Mouse (Mus musculus) intestine, embryonic 15.5 days (tissue): ENCODE results near the gene Gm39115. TPM values are rescaled to one million over a fixed set of nuclear protein-coding genes. Genes with fewer than 3 reads are reported as not detected.
"Not testable (repeated sequence)": the region's sequence is repeated elsewhere in the genome, so short reads cannot be mapped to it uniquely, and the experiment has no call there.

Experiments used
- ATAC-seq: fragments of 200-750 bp; cut with Nextera tagmentation; 2 replicates; pipeline ENCODE4 v1.8.0; 2017; ENCODE audit warnings: moderate TSS enrichment, moderate library complexity
- H3K27ac ChIP-seq: fragments of 300-500 bp; sonication (generic); 2 replicates; pipeline ENCODE4 v1.5.1; 2015; ENCODE audit warnings: mild to moderate bottlenecking, inconsistent platforms
- H3K27me3 ChIP-seq: fragments of 300-500 bp; sonication (generic); replicated peaks from 2 replicates; pipeline ENCODE4 v1.6.1; 2015; ENCODE audit warnings: inconsistent platforms
- H3K36me3 ChIP-seq: fragments of 300-500 bp; sonication (generic); 2 replicates; pipeline ENCODE4 v1.6.1; 2015; ENCODE audit warnings: inconsistent platforms
- H3K4me1 ChIP-seq: fragments of 300-500 bp; sonication (generic); replicated peaks from 2 replicates; pipeline ENCODE4 v1.6.1; 2015; ENCODE audit warnings: inconsistent platforms
- H3K4me2 ChIP-seq: fragments of 300-500 bp; sonication (generic); replicated peaks from 2 replicates; pipeline ENCODE4 v1.6.1; 2015; ENCODE audit warnings: mild to moderate bottlenecking, inconsistent platforms
- H3K4me3 ChIP-seq: fragments of 300-500 bp; sonication (generic); replicated peaks from 2 replicates; pipeline ENCODE4 v1.5.1; 2015; ENCODE audit warnings: inconsistent platforms
- H3K9ac ChIP-seq: fragments of 300-500 bp; sonication (generic); 2 replicates; pipeline ENCODE4 v1.6.1; 2015; ENCODE audit warnings: inconsistent platforms
- H3K9me3 ChIP-seq: fragments of 300-500 bp; sonication (generic); 2 replicates; pipeline ENCODE4 v1.6.1; 2016; ENCODE audit warnings: inconsistent platforms
- WGBS: fragments of 180-500 bp; shearing (Covaris S2); methylation state at CpG from one replicate; pipeline ENCODE4 v1.1.7; 2015; 5-methylcytosine and 5-hydroxymethylcytosine counted together
- polyA plus RNA-seq: library from polyadenylated mRNA; unstranded; fragments of >200 nt; fragmentation: Nextera tagmentation; extraction: Ambion mirVana; gene quantifications from 2 replicates; pipeline ENCODE4 v1.2.1, GENCODE M21; 2015

Gene Gm39115
- polyA plus RNA-seq, 1 experiment from 2014 or later, result not detected

DNA sequence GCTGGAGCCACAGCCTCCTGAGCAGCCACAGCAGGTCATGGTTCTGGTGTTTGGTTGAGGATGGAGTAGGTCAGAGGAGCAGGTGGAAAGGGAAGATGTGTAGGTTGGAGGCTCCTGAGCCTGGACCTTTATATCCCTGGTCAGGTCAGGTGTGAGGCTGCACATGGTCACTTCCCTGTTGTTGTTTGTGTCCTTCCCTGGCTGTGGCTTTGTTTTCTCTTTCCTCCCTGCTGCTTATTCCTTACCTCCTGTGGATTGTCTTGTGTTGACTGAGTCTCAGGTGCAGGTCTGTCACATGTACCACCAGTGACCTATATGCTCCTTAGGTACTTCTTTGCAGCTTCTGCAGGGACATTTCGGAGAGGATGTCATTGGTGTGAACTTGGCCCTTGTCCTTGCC lies 8.7 kb upstream of the Gm39115 start, which contains the start of gene Gm45337:
Gm45337 (minus strand) TSS at position 101 of the 400 bp plus-strand sequence.
- no peaks in the 10 kb centered on the region for H3K9me3 ChIP-seq
- no peak within 1 kb of the TSS for H3K4me3 ChIP-seq
- no peaks in the 10 kb centered on the region for H3K4me1 ChIP-seq
- 86% methylated on average over 1 of the region's 1 CpGs for WGBS
- H3K27me3 ChIP-seq, result no peaks in the 10 kb centered on the region
- no peaks in the 10 kb centered on the region for H3K36me3 ChIP-seq
- ATAC-seq, result no peak
- no peak within 1 kb of the TSS for H3K9ac ChIP-seq
- no peak within 1 kb of the TSS for H3K27ac ChIP-seq
- no peak within 1 kb of the TSS for H3K4me2 ChIP-seq

DNA sequence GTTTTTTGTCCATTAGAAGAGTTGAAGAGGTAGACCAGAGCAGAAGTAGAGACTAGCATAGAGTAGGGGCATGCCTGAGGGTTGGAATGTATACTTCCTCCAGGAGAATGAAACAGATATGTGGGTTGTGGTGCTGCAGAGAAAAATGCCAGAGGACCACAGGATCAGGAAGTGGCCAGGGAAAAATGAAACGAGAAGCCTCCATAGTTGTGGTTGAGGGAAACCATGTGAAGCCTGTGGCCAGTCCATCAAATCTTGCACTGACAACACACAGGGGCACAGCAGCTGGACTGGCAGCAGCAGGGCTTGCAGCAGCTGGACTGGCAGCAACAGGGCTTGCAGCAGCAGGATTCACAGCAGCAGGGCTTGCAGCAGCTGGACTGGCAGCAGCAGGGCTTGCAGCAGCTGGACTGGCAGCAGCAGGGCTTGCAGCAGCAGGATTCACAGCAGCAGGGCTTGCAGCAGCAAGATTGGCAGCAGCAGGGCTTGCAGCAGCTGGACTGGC lies 7.7 kb upstream of the Gm39115 start:
- not testable (repeated sequence) for H3K27ac ChIP-seq, H3K36me3 ChIP-seq, H3K9ac ChIP-seq, H3K9me3 ChIP-seq, H3K27me3 ChIP-seq, H3K4me2 ChIP-seq, H3K4me3 ChIP-seq, ATAC-seq, H3K4me1 ChIP-seq
- 23% methylated on average over 1 of the region's 1 CpGs for WGBS

DNA sequence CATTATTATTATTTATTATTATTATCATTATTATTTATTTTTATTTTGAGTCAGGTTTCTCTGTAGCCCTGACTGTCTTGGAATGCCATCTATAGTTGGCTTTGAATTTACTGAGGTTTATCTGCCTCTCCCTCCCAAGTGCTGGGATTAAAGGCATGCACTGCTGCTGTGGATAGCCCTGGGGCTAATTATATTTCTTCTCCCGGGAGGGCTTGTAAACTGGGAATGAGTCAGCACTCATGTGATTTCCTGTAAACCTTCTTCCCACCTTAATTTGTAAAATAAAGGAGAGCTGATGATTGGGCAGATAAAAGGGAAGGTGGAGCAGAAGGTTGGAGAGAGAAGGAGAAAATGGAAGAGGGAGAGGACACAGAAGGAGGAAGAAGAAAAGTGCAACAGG lies 4.9 kb upstream of the Gm39115 start:
- Histone ChIP-seq H3K27ac (no peak overlapping the region), H3K4me3 (no peak overlapping the region), H3K9ac (no peak overlapping the region), H3K4me2 (no peak overlapping the region), H3K27me3 (no peaks in the 10 kb centered on the region), H3K9me3 (no peaks in the 10 kb centered on the region), H3K36me3 (no peaks in the 10 kb centered on the region), H3K4me1 (no peaks in the 10 kb centered on the region)
- WGBS, result 16% methylated on average over 1 of the region's 1 CpGs
- ATAC-seq, result no peak

DNA sequence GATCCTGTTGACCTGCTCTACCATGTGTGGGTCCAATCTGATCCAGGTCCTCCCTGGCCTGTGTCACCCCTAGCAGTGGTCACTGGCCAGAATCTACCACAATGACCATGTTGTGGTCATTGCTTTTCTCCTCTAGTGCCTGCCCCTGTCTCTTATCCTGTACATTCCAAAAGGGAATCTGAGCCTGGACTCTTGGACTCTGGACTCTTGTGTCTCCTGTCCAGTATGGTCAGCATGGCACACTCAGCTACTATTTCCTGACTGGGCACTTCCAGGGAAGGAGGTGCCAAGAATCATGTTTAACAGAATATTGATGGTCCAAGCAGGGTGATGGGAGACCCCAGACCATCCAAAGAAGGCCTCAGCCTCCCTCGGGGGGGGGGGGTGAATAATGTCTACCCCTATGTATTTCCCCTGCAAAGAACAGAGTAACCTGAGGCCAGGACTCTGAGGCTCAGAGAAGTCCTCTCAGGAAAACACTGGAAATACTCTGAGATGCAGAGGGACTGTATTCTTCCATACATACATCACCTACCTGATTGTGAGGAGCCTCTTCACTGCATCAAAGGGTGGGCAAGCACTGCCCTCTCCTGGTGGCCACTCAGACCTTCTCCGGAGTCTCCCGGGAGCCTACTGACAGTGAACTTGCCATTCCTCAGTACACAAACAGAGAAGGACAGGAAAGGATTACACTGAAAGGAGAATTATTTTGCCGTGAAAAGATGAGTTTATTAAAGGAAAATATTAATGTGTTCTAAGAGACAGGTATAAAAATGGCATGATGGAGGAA lies 1.4 kb downstream of the Gm39115 start:
- no peak overlapping the region for H3K9ac ChIP-seq
- H3K27ac ChIP-seq, result no peak overlapping the region
- H3K4me1 ChIP-seq, result no peaks in the 10 kb centered on the region
- WGBS, result 48% methylated on average over 4 of the region's 4 CpGs
- ATAC-seq, result no peak
- no peaks in the 10 kb centered on the region for H3K36me3 ChIP-seq
- H3K4me3 ChIP-seq, result no peak overlapping the region
- no peaks in the 10 kb centered on the region for H3K27me3 ChIP-seq
- H3K4me2 ChIP-seq, result no peak overlapping the region
- H3K9me3 ChIP-seq, result no peaks in the 10 kb centered on the region

DNA sequence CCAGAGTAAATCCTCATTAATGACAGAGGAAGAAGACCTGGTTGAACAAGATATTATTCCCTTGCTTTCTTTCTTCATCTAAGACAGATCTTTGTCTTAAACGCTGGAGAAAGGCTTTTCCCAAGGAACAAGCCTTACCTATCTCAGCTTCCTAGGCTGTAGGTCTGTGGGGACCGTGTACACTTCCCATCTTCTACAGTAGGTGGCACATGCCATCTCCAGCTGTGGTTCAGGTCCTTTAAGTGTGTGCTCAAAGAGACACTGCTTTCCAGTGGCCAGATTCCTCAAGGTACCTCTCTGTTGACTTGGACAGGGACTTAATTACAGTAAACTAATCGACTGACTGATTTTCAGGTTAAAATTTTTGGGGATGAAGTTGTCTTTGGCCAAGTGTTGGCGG lies 7.0 kb downstream of the Gm39115 start:
- ATAC-seq, result no peak
- no peaks in the 10 kb centered on the region for H3K4me1 ChIP-seq
- no peak overlapping the region for H3K4me2 ChIP-seq
- H3K4me3 ChIP-seq, result no peak overlapping the region
- H3K9ac ChIP-seq, result no peak overlapping the region
- no peaks in the 10 kb centered on the region for H3K9me3 ChIP-seq
- no peaks in the 10 kb centered on the region for H3K27me3 ChIP-seq
- WGBS, result 62% methylated on average over 4 of the region's 4 CpGs
- no peaks in the 10 kb centered on the region for H3K36me3 ChIP-seq
- H3K27ac ChIP-seq, result no peak overlapping the region

DNA sequence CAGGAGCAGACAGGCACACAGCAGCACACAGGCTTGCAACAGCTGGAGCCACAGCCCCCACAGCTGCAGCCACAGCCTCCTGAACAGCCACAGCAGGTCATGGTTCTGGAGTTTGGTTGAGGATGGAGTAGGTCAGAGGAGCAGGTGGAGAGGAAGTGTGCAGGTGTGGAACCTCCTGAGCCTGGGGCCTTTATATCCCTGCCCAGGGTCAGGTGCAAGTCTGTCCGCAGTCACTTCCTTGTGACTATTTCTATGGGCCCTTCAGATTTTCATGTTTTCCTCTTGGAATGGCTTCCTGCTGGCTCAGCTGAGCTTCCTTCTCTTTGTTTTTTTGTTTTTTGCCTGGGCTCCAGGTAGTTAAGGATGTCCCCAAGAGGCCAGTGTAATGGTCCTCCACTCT lies 15.2 kb downstream of the Gm39115 start, which contains the start of gene Gm45618:
Gm45618 (minus strand) TSS at position 101 of the 400 bp plus-strand sequence.
- 78% methylated on average over 1 of the region's 1 CpGs for WGBS

DNA sequence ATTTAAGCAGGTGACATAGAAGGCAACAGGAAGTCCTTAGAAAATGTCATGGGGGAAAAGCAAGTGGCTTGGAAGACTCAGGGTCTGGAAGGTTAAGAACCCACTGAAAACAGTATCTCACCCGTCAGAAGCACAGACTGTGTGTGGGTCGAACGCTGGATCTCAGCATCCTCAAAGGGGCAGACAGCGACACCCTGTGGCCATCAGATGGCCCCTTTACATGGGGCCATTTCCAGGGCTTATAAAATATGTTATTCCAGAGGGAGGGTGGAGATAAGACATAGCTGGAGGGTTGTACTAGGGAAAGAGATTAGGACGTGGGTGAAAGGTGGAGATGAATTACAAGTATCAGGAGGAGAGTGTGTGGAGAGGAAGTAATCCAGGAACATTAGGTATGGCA lies 16.2 kb downstream of the Gm39115 start:
- no peaks in the 10 kb centered on the region for H3K4me1 ChIP-seq
- no peak for ATAC-seq
- H3K27me3 ChIP-seq, result no peaks in the 10 kb centered on the region
- no peak overlapping the region for H3K27ac ChIP-seq
- no peaks in the 10 kb centered on the region for H3K9me3 ChIP-seq
- 21% methylated on average over 5 of the region's 5 CpGs for WGBS
- no peak overlapping the region for H3K9ac ChIP-seq
- no peaks in the 10 kb centered on the region for H3K36me3 ChIP-seq
- no peak overlapping the region for H3K4me2 ChIP-seq
- no peak overlapping the region for H3K4me3 ChIP-seq

More for the DNA sequence above, 15.2 kb downstream of the Gm39115 start, which contains the start of gene Gm45618:
- not testable (repeated sequence) for H3K9ac ChIP-seq, ATAC-seq, H3K4me3 ChIP-seq, H3K27ac ChIP-seq, H3K4me2 ChIP-seq, H3K4me1 ChIP-seq, H3K27me3 ChIP-seq, H3K36me3 ChIP-seq, H3K9me3 ChIP-seq

DNA sequence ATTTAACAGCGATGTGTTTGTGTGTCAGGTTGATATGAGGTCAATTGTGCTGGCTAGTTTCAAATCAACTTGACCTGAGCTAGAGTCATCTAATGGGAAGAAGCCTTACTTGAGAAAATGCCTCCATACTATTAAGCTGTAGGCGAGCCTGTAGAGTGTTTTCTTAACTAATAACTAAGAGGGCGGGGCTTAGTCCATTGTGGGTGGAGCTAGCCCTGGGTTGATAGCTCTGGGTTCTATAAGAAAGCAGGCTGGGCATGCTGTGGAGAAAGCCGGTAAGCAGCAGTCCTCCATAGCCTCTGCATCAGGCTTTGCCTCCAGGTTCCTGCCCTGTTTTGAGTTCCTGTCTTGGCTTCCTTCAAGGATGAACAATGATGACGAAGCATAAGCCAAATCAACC lies 31.1 kb downstream of the Gm39115 start:
- no peaks in the 10 kb centered on the region for H3K9me3 ChIP-seq
- no peaks in the 10 kb centered on the region for H3K4me1 ChIP-seq
- no peak overlapping the region for H3K4me2 ChIP-seq
- H3K4me3 ChIP-seq, result no peak overlapping the region
- H3K27me3 ChIP-seq, result no peaks in the 10 kb centered on the region
- no peaks in the 10 kb centered on the region for H3K36me3 ChIP-seq
- H3K27ac ChIP-seq, result no peak overlapping the region
- no peak overlapping the region for H3K9ac ChIP-seq
- WGBS, result 56% methylated on average over 5 of the region's 5 CpGs
- ATAC-seq, result no peak

DNA sequence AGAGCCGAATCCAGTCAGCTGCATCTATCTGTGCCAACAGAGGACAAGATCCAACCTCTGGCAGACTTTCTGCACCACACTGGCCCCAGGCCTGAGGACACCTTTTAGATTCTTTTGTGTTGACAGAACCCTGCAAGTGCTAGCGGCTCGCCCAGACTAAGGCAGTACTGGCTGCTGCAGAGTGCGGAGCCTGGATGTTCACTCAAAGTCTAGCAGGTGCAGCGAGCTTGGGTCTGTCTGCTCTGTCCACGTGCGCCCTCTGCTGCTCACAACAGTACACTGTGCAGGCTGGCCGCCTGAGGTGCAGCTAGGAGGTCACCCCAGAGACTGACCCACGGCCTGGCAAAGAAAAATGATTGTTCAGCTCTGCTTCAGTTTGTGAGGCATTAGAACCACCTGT lies 38.1 kb downstream of the Gm39115 start:
- ATAC-seq, result peak; percentile 63
- Histone ChIP-seq H3K4me2 (no peak overlapping the region), H3K4me1 (peaks cover 12% of the 10 kb centered on the region; the same call in 1 of the 2 replicates), H3K36me3 (no peaks in the 10 kb centered on the region), H3K27me3 (peaks cover 40% of the 10 kb centered on the region), H3K27ac (no peak overlapping the region), H3K9ac (no peak overlapping the region), H3K9me3 (no peaks in the 10 kb centered on the region), H3K4me3 (no peak overlapping the region)
- WGBS, result 10% methylated on average over 9 of the region's 9 CpGs

DNA sequence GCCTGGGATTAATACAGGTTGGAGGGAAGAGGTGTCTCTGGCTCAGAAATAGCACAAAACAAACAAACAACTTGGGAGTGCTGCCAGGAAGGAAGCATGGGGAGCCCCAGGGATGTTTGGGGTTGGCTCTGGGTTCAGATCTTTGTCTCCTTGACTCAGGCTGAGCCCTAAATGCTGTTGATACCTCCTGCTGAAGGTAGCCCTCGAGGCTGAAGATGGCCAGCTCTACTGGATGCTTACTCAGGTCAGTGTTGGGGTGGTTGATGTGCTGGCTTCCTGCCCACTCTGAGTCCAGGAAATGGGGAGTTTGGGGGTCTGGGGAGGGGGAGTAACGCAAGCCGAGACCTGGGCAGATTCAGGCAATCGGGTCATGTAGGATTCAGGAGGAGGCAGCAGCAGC lies 39.1 kb downstream of the Gm39115 start:
- H3K4me2 ChIP-seq, result no peak overlapping the region
- no peak for ATAC-seq
- WGBS, result 65% methylated on average over 4 of the region's 4 CpGs
- peaks cover 45% of the 10 kb centered on the region for H3K27me3 ChIP-seq
- H3K36me3 ChIP-seq, result no peaks in the 10 kb centered on the region
- H3K9ac ChIP-seq, result no peak overlapping the region
- no peak overlapping the region for H3K27ac ChIP-seq
- H3K9me3 ChIP-seq, result no peaks in the 10 kb centered on the region
- peaks cover 12% of the 10 kb centered on the region; the same call in 1 of the 2 replicates for H3K4me1 ChIP-seq
- H3K4me3 ChIP-seq, result no peak overlapping the region

DNA sequence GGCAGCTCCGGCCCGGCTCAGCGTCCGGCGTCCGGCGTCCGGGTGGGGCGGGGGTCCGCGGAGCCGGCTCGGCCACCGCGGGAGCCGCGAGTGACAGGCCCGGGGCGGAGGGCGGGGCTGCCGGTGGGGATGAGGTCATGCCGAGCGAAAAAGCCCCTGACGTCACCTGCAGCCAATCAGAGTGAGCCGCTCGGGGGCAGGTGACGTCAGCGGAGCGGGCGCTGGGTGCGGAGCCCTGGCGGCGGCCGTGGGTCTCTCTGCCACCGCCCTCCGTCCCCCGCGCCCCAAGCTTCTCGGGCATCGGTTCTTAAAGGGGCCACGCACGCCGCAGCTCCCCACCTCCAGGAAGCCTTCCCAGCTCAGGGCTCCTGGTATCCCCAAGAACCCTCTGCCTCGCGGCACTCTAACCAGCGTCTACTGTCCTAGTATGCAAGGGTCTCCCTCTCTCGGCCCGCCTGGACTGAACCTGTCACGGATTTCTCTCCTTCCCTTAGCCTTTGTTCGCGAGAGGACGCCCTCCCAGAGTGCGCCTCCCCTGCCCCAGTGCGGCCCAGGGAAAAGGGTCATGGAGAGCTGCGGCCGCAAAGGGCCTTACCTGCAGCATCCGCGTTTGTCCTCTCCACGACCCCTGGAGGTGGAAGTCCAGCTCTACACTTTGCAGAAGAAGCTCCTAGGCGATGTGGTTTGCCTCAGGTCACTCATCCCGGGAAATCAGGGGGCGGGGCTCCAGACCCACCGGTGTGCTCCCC lies 40.5 kb downstream of the Gm39115 start, which contains the start of gene Dusp8:
Dusp8 (minus strand) TSS at position 661 of the 749 bp plus-strand sequence.
- H3K4me1 ChIP-seq, result peaks cover 12% of the 10 kb centered on the region; the same call in 1 of the 2 replicates
- WGBS, result 1% methylated on average over 49 of the region's 63 CpGs
- H3K4me2 ChIP-seq, result peak within 1 kb of the TSS; percentile 98
- H3K27ac ChIP-seq, result peak within 1 kb of the TSS; percentile 57; the same call in 1 of the 2 replicates
- H3K9me3 ChIP-seq, result no peaks in the 10 kb centered on the region
- H3K36me3 ChIP-seq, result no peaks in the 10 kb centered on the region
- ATAC-seq, result peak; percentile 94
- H3K9ac ChIP-seq, result peak within 1 kb of the TSS; percentile 80
- peaks cover 46% of the 10 kb centered on the region for H3K27me3 ChIP-seq
- peak within 1 kb of the TSS; percentile 77 for H3K4me3 ChIP-seq
